Mouse (Mus musculus): Measurements from ENCODE around the gene Col15a1.

Gene Col15a1

GRCm38 (mm10) chr4:47207969-47208420 lies at the start of gene Col15a1:
Gene Col15a1 (plus strand): TSS chr4:47208161.
- no peak for TF ChIP-seq GATA4 (IDR thresholded peaks at IDR 0.05; ENCODE audit: insufficient replicate concordance, low read length)

- TF ChIP-seq GATA4 (IDR thresholded peaks at IDR 0.05; ENCODE audit: insufficient replicate concordance, low read length), result no peak
Observed at GRCm38 (mm10) chr4:47161103-47161755, 46.7 kb upstream of the Col15a1 start.

GRCm38 (mm10) chr4:47161756-47162587 lies 46.0 kb upstream of the Col15a1 start:
- no peak for TF ChIP-seq GATA4 (IDR thresholded peaks at IDR 0.05; ENCODE audit: insufficient replicate concordance, low read length)

DNA sequence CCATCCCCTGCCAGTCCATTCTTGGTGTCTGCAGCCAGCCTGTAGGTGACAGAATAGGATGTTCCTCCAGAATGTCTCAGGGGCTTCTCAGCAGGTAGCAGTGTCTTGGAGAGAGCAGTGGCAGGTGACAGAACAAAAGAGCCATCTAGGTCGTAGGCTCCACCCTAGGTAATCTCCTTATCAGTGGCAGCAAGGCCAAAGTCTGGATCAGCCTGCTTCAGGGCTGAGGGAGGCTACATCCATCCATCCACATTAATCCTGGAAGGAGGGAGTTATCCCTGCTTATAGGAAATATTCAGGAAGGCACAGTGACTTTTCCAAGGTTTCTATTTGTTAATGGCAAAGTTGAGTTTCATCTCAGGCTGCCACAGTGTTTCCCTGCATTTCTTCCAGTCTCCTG lies 35.6 kb upstream of the Col15a1 start:
- TF ChIP-seq GATA4 (IDR thresholded peaks at IDR 0.05; ENCODE audit: insufficient replicate concordance, low read length), result no peak

DNA sequence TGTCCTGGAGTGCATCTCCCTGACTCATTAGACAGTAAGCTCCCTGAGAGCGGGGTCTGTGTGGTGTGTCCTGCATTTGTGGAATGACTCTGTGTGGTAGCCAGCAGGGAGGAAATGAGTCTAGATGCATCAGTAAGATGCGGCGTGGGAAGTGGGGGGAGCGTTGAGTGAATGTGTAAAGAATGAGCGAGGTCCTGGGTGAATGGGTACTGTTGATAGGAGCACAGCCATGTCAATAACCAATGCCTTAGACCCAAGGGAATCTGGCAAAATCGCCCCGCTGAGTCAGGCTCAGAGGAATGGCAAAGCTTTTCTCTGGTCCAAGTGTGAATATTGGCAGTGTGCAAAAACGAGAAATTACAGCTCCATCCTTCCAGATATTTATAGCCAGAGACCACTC lies 30.9 kb upstream of the Col15a1 start:
- TF ChIP-seq GATA4 (IDR thresholded peaks at IDR 0.05; ENCODE audit: insufficient replicate concordance, low read length), result no peak

- TF ChIP-seq GATA4 (IDR thresholded peaks at IDR 0.05; ENCODE audit: insufficient replicate concordance, low read length), result no peak
Observed at GRCm38 (mm10) chr4:47178261-47178961, 29.6 kb upstream of the Col15a1 start.

DNA sequence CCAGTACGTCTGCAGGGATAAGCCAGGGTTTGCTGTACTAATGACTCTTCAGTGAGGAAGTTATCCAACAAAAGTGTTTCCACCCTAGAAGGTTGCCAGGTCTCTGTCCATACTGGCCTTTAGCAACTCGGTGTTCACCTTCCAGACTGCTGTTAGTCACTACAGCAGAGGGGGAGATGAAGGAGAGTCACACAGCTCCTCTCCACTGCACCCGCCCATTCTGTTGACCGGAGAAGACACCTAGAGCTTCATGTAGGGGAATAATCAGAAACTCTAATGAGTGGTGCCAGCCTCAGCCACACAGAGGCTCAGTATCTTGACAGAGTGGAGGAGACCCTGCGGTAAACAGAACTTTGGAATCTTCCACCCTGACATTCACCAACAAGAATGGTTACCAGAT lies 28.4 kb upstream of the Col15a1 start:
- TF ChIP-seq GATA4 (IDR thresholded peaks at IDR 0.05; ENCODE audit: insufficient replicate concordance, low read length), result no peak

- no peak for TF ChIP-seq GATA4 (IDR thresholded peaks at IDR 0.05; ENCODE audit: insufficient replicate concordance, low read length)
Observed at GRCm38 (mm10) chr4:47184058-47184661, 23.8 kb upstream of the Col15a1 start.

DNA sequence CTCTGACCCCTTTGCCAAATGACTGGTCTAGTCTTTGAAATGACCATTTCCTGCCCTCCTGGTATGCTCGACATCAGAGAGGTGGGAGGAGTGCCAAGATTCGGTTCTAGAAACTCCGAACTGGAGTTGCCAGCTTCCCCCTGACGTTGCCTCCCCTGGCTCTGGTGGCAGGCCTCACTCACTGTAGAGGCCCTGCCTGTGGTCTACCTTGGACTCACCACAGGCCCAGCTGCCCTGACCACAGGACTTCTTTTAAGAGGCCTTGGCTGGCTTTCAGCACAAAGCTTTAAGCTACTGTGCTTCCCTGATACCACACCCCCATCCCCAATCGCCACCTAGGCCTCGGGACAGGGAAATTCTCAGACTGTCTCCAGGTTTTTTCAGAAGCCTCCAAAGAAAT lies 21.4 kb upstream of the Col15a1 start:
- no peak for TF ChIP-seq GATA4 (IDR thresholded peaks at IDR 0.05; ENCODE audit: insufficient replicate concordance, low read length)

DNA sequence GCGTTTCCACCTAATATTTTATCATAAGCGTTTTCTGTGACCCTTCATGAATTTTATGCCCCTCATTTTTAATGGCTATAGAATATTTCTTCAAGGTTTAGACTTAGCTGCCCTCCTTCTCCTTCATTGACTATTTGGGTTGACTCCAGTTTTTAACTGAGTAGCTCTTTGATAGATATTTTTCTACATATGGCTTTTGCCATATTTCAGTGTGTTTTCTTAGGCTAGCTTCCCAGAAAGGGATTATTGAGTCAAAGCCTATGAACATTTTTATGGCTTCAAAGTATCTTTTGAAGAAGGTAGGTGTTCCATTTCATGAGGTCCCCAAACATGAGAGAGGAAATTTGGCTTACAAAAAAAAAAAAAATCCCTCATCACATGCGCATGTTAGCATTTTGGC lies 11.8 kb upstream of the Col15a1 start:
- TF ChIP-seq GATA4 (IDR thresholded peaks at IDR 0.05; ENCODE audit: insufficient replicate concordance, low read length), result no peak

DNA sequence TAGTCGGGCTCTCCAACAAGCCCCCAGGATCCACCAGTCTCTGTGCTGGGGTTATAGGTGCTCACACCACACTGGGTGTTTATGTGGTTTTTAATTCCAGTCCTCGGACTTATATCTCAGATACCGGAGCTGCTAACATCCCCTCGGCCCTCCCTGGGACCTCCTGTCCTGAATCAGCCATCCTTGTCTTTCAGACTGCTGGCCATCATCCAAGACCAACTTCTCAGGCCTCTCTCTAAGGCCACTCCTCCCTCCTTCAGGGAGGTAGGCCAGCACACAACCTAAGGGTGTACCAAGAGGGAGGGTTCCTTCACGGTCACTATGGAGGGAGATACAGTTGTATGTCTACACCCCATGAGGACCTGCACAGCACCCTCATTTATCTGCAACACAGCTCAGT lies 4.3 kb upstream of the Col15a1 start:
- TF ChIP-seq GATA4 (IDR thresholded peaks at IDR 0.05; ENCODE audit: insufficient replicate concordance, low read length), result no peak

DNA sequence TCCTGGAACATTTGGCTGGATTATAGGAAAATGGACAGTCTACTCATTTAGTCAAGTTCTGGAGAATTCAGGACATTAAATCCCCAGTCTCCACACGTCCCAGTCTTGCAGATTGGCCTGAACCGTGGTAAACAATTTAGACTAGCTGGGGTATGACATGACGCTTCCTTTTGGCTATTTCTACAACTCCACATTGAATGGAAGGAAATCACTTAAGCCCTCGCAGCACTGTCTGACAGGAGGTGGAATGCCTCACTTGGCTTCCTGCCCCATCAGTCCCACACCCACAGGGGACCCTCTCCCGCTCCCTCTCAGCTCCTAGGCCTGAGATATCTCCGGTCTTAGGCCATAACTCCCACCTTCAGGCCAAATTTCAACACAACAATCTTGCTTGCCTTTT lies 2.1 kb upstream of the Col15a1 start:
- TF ChIP-seq GATA4 (IDR thresholded peaks at IDR 0.05; ENCODE audit: insufficient replicate concordance, low read length), result no peak

DNA sequence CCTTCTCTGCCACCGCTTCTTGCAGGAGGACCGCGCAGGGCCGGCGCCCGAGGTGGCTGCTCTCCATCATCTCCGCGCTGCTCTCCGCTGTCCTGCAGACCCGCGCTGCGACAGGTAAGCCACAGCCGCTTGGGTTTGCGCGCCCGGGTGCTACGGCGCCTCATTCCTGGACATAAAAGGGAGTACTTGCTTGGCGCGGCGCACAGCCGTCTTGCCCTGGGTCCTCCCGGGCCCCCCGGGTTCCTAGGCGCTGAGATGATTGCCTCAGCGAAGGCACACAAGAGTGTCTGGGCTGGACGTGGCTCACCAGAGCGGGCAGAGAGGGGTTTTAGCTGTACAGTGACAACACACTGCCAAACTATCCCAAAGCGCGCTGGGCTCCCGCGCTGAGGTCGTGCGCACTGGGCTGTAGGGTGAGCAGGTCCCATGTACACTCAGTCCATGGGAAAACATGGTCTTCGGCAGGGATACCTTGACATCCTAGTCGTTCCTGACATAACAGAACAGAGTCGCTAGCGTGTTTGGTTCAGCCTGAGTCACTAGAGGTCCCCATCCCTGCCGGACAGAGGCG lies 545 bp downstream of the Col15a1 start:
- TF ChIP-seq GATA4 (IDR thresholded peaks at IDR 0.05; ENCODE audit: insufficient replicate concordance, low read length), result no peak

GRCm38 (mm10) chr4:47209466-47209865 lies 1.5 kb downstream of the Col15a1 start:
- TF ChIP-seq GATA4 (IDR thresholded peaks at IDR 0.05; ENCODE audit: insufficient replicate concordance, low read length), result no peak

DNA sequence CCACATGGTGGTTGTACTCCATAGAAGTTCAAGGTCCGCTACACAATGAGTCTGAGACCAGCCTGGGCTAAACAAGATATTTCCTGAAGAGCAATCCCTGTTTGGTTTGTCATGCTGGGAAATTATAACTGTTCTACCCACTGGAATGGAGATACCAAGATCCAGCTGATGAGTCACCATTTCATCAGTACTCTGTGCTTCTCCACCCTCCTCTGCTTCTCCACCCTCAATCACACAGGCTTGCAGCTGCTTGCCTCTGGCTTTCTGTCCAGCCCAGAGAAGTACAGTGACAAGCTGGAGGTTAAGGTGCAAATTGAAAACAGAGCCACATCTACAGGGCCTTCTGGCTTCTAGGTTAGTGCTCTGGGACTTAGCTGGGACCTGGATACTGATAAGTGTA lies 10.9 kb downstream of the Col15a1 start:
- TF ChIP-seq GATA4 (IDR thresholded peaks at IDR 0.05; ENCODE audit: insufficient replicate concordance, low read length), result no peak

Measured in liver, adult (tissue).